Mouse (Mus musculus) lung, postnatal 0 days (tissue): ENCODE measurements around the gene Syde2. TPM values are rescaled to one million over a fixed set of nuclear protein-coding genes. Genes with fewer than 3 reads are reported as not detected.

ENCODE experiments used
- ATAC-seq: fragments of 200-750 bp; cut with Nextera tagmentation; 2 replicates; pipeline ENCODE4 v1.8.0; 2017; ENCODE audit warnings: moderate library complexity
- DNase-seq: peaks from one replicate; pipeline ENCODE4 v3.0.0-alpha.2; 2016; ENCODE audit warnings: low spot score
- H3K27ac ChIP-seq: fragments of 300-500 bp; sonication (generic); 2 replicates; pipeline ENCODE4 v1.5.1; 2014; ENCODE audit warnings: antibody characterized with exemption, mild to moderate bottlenecking, low read length, mixed read lengths
- H3K27me3 ChIP-seq: fragments of 300-500 bp; sonication (generic); replicated peaks from 2 replicates; pipeline ENCODE4 v1.6.1; 2014; ENCODE audit warnings: low read length, mixed read lengths; ENCODE audit not compliant: insufficient read depth
- H3K36me3 ChIP-seq: fragments of 300-500 bp; sonication (generic); 2 replicates; pipeline ENCODE4 v1.6.1; 2014; ENCODE audit warnings: low read length, mixed read lengths; ENCODE audit not compliant: insufficient read depth
- H3K4me1 ChIP-seq: fragments of 300-500 bp; sonication (generic); 2 replicates; pipeline ENCODE4 v1.6.1; 2014; ENCODE audit warnings: antibody characterized with exemption, low read depth, low read length, mixed read lengths; ENCODE audit not compliant: insufficient read depth
- H3K4me2 ChIP-seq: fragments of 300-500 bp; sonication (generic); replicated peaks from 2 replicates; pipeline ENCODE4 v1.6.1; 2014; ENCODE audit warnings: low read depth, mild to moderate bottlenecking, low read length, moderate library complexity, mixed read lengths
- H3K4me3 ChIP-seq: fragments of 300-500 bp; sonication (generic); 2 replicates; pipeline ENCODE4 v1.5.1; 2014; ENCODE audit warnings: low read depth, low read length
- H3K9ac ChIP-seq: fragments of 300-500 bp; sonication (generic); replicated peaks from 2 replicates; pipeline ENCODE4 v1.6.1; 2014; ENCODE audit warnings: low read depth, mild to moderate bottlenecking
- H3K9me3 ChIP-seq: fragments of 300-500 bp; sonication (generic); 2 replicates; pipeline ENCODE4 v1.6.1; 2016; ENCODE audit warnings: low read length, mixed read lengths
- CTCF ChIP-seq: IDR thresholded peaks from 2 replicates; pipeline ENCODE4 v1.5.1; 2016; ENCODE audit warnings: antibody characterized with exemption, mild to moderate bottlenecking
- EP300 ChIP-seq: IDR thresholded peaks from 2 replicates; pipeline ENCODE4 v1.6.1; 2016; ENCODE audit warnings: antibody characterized with exemption, mild to moderate bottlenecking, control low read depth
- WGBS: fragments of 180-500 bp; shearing (Covaris S2); extraction: QIAGEN DNeasy Blood & Tissue Kit; methylation state at CpG from one replicate; pipeline ENCODE4 v1.1.7; 2014; 5-methylcytosine and 5-hydroxymethylcytosine counted together
- polyA plus RNA-seq: library from polyadenylated mRNA; unstranded; fragments of >200 nt; fragmentation: Nextera tagmentation; extraction: Ambion mirVana; gene quantifications from 2 replicates; pipeline ENCODE4 v1.2.1, GENCODE M21; 2015

Syde2 gene
- polyA plus RNA-seq, 1 experiment from 2014 or later: 3.1 TPM

DNA sequence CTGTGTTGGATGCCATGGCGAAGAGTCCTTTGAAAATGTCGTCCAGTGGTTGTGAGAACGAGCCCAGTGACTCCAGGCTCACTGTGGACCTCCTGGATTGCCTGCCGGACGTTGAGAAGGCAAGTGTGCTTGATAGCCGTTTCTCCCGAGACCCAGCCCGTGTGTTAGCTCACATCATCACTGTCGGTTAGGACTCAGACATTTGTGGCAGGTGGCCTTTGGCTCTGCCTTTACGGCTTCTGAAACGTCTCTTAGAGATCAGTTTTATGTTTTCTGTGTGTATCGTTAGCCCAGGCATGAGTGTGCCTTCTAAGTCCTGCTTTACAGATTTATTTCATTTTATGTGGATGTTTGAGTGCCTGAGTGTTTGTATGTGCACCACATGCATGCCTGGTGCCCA is 26.7 kb downstream of the Syde2 start:
- H3K9me3 ChIP-seq: no peaks in the 10 kb centered on the region
- no peak overlapping the region for H3K27ac ChIP-seq
- no peak overlapping the region for H3K9ac ChIP-seq
- H3K36me3 ChIP-seq: peaks cover 11% of the 10 kb centered on the region
- no peak overlapping the region for H3K4me2 ChIP-seq
- no peaks in the 10 kb centered on the region for H3K27me3 ChIP-seq
- H3K4me3 ChIP-seq: no peak overlapping the region
- H3K4me1 ChIP-seq: no peaks in the 10 kb centered on the region
- ATAC-seq (no peak), DNase-seq (no peak)
- no peak for TF ChIP-seq EP300
- no peak for TF ChIP-seq CTCF
- 92% methylated on average over 12 of the region's 12 CpGs for WGBS

GRCm38 (mm10) chr3:146016979-146017378 is 29.3 kb downstream of the Syde2 start:
- 86% methylated on average over 13 of the region's 13 CpGs for WGBS
- Histone ChIP-seq H3K4me2 (no peak overlapping the region), H3K4me1 (no peaks in the 10 kb centered on the region), H3K9me3 (no peaks in the 10 kb centered on the region), H3K27ac (no peak overlapping the region), H3K9ac (no peak overlapping the region), H3K4me3 (no peak overlapping the region), H3K36me3 (peaks cover 11% of the 10 kb centered on the region), H3K27me3 (no peaks in the 10 kb centered on the region)
- no peak for DNase-seq
- ATAC-seq: no peak
- no peak for TF ChIP-seq EP300
- no peak for TF ChIP-seq CTCF

DNA sequence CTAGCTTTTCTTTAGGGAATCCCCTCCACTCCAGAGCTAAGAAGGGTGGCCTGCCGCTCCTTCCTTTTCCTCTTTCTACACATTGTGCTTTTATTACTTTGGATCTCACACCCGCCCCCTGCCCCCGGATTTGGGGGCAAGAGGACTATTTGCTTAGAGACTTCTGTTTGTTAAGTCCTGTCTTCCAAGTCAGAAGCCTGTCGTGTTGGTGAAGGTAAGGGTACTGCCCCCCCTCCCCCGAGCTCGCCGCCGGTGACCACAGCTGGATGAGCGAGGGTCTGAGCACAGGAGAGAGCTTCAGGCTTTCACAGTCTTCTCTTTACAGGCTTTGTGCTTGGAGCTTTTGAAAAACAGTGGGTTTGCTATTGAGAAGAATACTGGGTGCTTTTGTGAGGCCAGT is 29.9 kb downstream of the Syde2 start:
- no peak for DNase-seq

DNA sequence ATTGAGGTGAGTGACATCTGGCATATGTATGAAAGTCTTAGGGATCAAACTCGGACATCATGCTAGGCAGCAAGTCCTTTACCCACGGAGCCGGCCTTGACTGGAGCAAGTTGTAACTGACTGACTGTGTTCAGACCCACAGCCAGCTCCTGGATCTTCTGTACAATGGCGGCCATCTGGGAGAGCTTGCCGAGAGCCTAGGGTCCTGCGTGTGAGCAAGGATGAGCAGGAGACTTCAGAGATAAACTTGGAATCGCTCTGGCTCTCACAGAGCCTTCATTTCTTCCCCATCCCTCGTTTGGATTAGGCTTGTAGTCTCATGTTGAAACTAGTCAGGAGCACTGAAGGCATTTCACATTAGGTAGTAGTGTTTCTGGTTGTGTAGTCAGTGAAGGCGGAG is 34.6 kb downstream of the Syde2 start:
- DNase-seq (no peak), ATAC-seq (no peak)
- Histone ChIP-seq H3K36me3 (peaks cover 4% of the 10 kb centered on the region), H3K27me3 (no peaks in the 10 kb centered on the region), H3K4me2 (no peak overlapping the region), H3K4me3 (no peak overlapping the region), H3K4me1 (no peaks in the 10 kb centered on the region), H3K9me3 (no peaks in the 10 kb centered on the region), H3K9ac (no peak overlapping the region), H3K27ac (no peak overlapping the region)
- TF ChIP-seq EP300 (no peak), CTCF (no peak)
- WGBS: 90% methylated on average over 9 of the region's 9 CpGs

More for the DNA sequence above, 29.9 kb downstream of the Syde2 start:
- no peak overlapping the region for H3K4me2 ChIP-seq
- no peaks in the 10 kb centered on the region for H3K27me3 ChIP-seq
- H3K36me3 ChIP-seq: peaks cover 15% of the 10 kb centered on the region
- TF ChIP-seq EP300: no peak
- TF ChIP-seq CTCF: no peak
- H3K9me3 ChIP-seq: no peaks in the 10 kb centered on the region
- H3K4me1 ChIP-seq: no peaks in the 10 kb centered on the region
- H3K27ac ChIP-seq: no peak overlapping the region
- WGBS: 73% methylated on average over 9 of the region's 9 CpGs
- no peak for ATAC-seq
- no peak overlapping the region for H3K4me3 ChIP-seq
- H3K9ac ChIP-seq: no peak overlapping the region

- no peak overlapping the region for H3K4me3 ChIP-seq
- TF ChIP-seq EP300: no peak
- TF ChIP-seq CTCF: no peak
- H3K9ac ChIP-seq: no peak overlapping the region
- H3K4me2 ChIP-seq: no peak overlapping the region
- no peaks in the 10 kb centered on the region for H3K9me3 ChIP-seq
- ATAC-seq (no peak), DNase-seq (no peak)
- 72% methylated on average over 7 of the region's 7 CpGs for WGBS
- H3K27me3 ChIP-seq: no peaks in the 10 kb centered on the region
- peaks cover 4% of the 10 kb centered on the region; the same call in 1 of the 2 replicates for H3K36me3 ChIP-seq
- H3K4me1 ChIP-seq: no peaks in the 10 kb centered on the region
- no peak overlapping the region for H3K27ac ChIP-seq
Observed at GRCm38 (mm10) chr3:146024746-146025145, 37.1 kb downstream of the Syde2 start.

GRCm38 (mm10) chr3:146025499-146025898 is 37.8 kb downstream of the Syde2 start:
- ATAC-seq: no peak

DNA sequence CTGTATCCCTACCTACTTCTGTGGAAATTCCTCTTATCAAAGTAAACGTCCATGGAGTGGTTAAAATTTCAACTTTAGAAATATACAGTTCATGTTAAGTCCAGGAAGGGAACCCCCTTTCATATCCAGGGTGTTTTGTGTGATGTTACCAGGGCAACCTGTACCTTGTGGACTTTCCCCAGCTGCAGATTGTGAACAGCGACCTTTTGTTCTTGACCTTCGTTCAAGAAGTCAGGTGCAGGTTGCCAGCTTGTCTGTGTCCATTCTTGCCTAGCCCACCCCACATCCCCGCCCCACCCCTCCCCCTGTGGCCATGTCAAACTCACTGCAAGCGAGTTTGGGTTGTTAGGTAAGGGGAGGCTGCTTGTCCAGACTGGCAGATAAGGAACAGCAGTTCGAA is 39.4 kb downstream of the Syde2 start:
- Histone ChIP-seq H3K36me3 (peaks cover 4% of the 10 kb centered on the region; the same call in 1 of the 2 replicates), H3K9ac (no peak overlapping the region), H3K27ac (0 out of 2 replicates have a peak overlapping the region, but pooled peaks have one; percentile 32), H3K4me1 (no peaks in the 10 kb centered on the region), H3K9me3 (no peaks in the 10 kb centered on the region), H3K4me2 (no peak overlapping the region), H3K4me3 (no peak overlapping the region), H3K27me3 (no peaks in the 10 kb centered on the region)
- DNase-seq (peak; percentile 71), ATAC-seq (peak; percentile 88)
- TF ChIP-seq EP300 (no peak), CTCF (no peak)
- 27% methylated on average over 6 of the region's 6 CpGs for WGBS

More at GRCm38 (mm10) chr3:146025499-146025898, 37.8 kb downstream of the Syde2 start:
- no peak for DNase-seq
- no peak overlapping the region for H3K9ac ChIP-seq
- no peaks in the 10 kb centered on the region for H3K4me1 ChIP-seq
- H3K36me3 ChIP-seq: peaks cover 4% of the 10 kb centered on the region; the same call in 1 of the 2 replicates
- 82% methylated on average over 6 of the region's 6 CpGs for WGBS
- H3K4me2 ChIP-seq: no peak overlapping the region
- no peaks in the 10 kb centered on the region for H3K27me3 ChIP-seq
- no peak overlapping the region for H3K4me3 ChIP-seq
- TF ChIP-seq CTCF: no peak
- TF ChIP-seq EP300: no peak
- H3K9me3 ChIP-seq: no peaks in the 10 kb centered on the region
- no peak overlapping the region for H3K27ac ChIP-seq
